In the genomic region with DNA sequence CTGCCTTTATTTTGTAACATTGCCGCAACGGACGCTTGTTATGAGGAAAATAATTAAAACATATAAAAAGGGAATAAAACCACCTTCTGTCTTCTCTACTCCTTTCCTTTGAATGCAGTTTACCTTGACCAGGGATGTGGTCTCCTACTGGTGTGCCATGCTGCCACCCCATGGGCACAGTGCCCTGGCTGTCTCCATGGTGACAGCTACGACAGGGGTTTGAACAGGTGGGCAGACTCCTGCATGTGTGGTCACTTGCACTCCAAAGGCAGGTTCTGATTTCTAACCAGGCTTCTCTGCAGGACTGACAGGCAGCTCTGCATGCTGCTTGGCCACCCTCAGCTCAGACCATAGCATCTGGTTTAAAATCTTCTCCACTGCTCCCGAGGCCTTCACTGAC, we compare ENCODE assay signal across 21 mouse cellular contexts. TPM values are rescaled to one million over a fixed set of nuclear protein-coding genes. Genes with fewer than 3 reads are reported as not detected.
DNase-seq lines count a peak whose midpoint lies in the region; ATAC-seq and TF ChIP-seq lines count a peak whose summit lies in the region.
"Had no signal": no experiment of that assay in that cellular context is flagged by ENCODE, and none has a peak within 500 bp of the region (broad histone marks: within the 10 kb centered on the region; RNA-seq: fewer than 3 reads in every experiment).

No protein-coding gene starts in this region.

- H3K27me3 ChIP-seq in myocyte (ENCODE audit: control insufficient read depth, insufficient read depth, insufficient read length), result no peaks in the 10 kb centered on the region
- no peaks in the 10 kb centered on the region for H3K27me3 ChIP-seq in kidney, embryonic 15.5 days
- H3K27me3 ChIP-seq: embryonic facial prominence, embryonic 13.5 days; embryonic facial prominence, embryonic 15.5 days; forebrain, embryonic 12.5 days had no signal

- intact Hi-C loops in left cerebral cortex, adult 2 months (cut with DNase I), result loop anchor here (2.0 kb wide), 1 partner anchor 13 kb away; no protein-coding TSS in a partner anchor

- H3K36me3 ChIP-seq in myocyte (ENCODE audit: control insufficient read depth, insufficient read depth), result no peaks in the 10 kb centered on the region
- no peaks in the 10 kb centered on the region for H3K36me3 ChIP-seq in kidney, embryonic 15.5 days
- H3K36me3 ChIP-seq: embryonic facial prominence, embryonic 13.5 days; embryonic facial prominence, embryonic 15.5 days; forebrain, embryonic 10.5 days; forebrain, embryonic 12.5 days had no signal

- no peak for TF ChIP-seq POLR2A in myocyte (IDR thresholded peaks at IDR 0.05; ENCODE audit: insufficient read length, low read depth)

- peak; percentile 56 to 64 for DNase-seq in cerebellum, postnatal 14 days
- no peak for DNase-seq in cerebellum, adult 8-10 months
- no peak for DNase-seq in left cerebral cortex, adult 2 months (ENCODE audit: extremely low spot score in 1 of 2, low spot score in 2 of 2)
- no peak for DNase-seq in left cerebral cortex, adult 8-10 months (ENCODE audit: low spot score in 2 of 2)
- DNase-seq: adrenal gland, postnatal 10 days; adrenal gland, postnatal 25 days; cerebellum, adult 11 months; cerebellum, adult 18-20 months; cerebellum, adult 9-10 months; embryo, embryonic 11 days had no signal

- peak overlapping the region; percentile 80 for H3K27ac ChIP-seq in left cerebral cortex, adult 2 months
- H3K27ac ChIP-seq in kidney, embryonic 15.5 days, result no peak overlapping the region
- H3K27ac ChIP-seq: embryonic facial prominence, embryonic 13.5 days; embryonic facial prominence, embryonic 15.5 days; forebrain, embryonic 10.5 days; forebrain, embryonic 12.5 days had no signal

- no peak overlapping the region for H3K9ac ChIP-seq in kidney, embryonic 15.5 days
- H3K9ac ChIP-seq: embryonic facial prominence, embryonic 13.5 days; embryonic facial prominence, embryonic 15.5 days; forebrain, embryonic 12.5 days had no signal

- no peak overlapping the region for H3ac ChIP-seq in myocyte (ENCODE audit: control insufficient read depth, insufficient read length)

- H3K4me2 ChIP-seq in myocyte (ENCODE audit: low read depth), result peak overlapping the region; percentile 62
- H3K4me2 ChIP-seq in kidney, embryonic 15.5 days, result no peak overlapping the region
- H3K4me2 ChIP-seq: embryonic facial prominence, embryonic 13.5 days; embryonic facial prominence, embryonic 15.5 days; forebrain, embryonic 12.5 days had no signal

- no peaks in the 10 kb centered on the region for H3K4me1 ChIP-seq in kidney, embryonic 15.5 days
- H3K4me1 ChIP-seq: embryonic facial prominence, embryonic 13.5 days; embryonic facial prominence, embryonic 15.5 days; forebrain, embryonic 10.5 days; forebrain, embryonic 12.5 days had no signal

- WGBS in kidney, embryonic 15.5 days, result 91% methylated on average over 5 of the region's 5 CpGs

- ATAC-seq in kidney, embryonic 15.5 days (replicated peaks; ENCODE audit: low FRiP score), result no peak
- ATAC-seq: forebrain, embryonic 14.5 days; forebrain, embryonic 16.5 days had no signal

- no peak overlapping the region for H3K4me3 ChIP-seq in left cerebral cortex, adult 2 months
- no peak overlapping the region for H3K4me3 ChIP-seq in myocyte
- H3K4me3 ChIP-seq in kidney, embryonic 15.5 days (replicated peaks), result no peak overlapping the region
- H3K4me3 ChIP-seq: embryonic facial prominence, embryonic 13.5 days; embryonic facial prominence, embryonic 15.5 days; erythroblast, embryonic 14.5 days; forebrain, embryonic 10.5 days; forebrain, embryonic 12.5 days had no signal

- no peak for TF ChIP-seq CTCF in left cerebral cortex, adult 2 months (IDR thresholded peaks at IDR 0.05)

- H3K79me2 ChIP-seq in myocyte (ENCODE audit: control insufficient read depth, insufficient read depth), result no peaks in the 10 kb centered on the region

- H3K9me3 ChIP-seq in kidney, embryonic 15.5 days (replicated peaks), result no peaks in the 10 kb centered on the region
- H3K9me3 ChIP-seq: embryonic facial prominence, embryonic 13.5 days; embryonic facial prominence, embryonic 15.5 days; forebrain, embryonic 10.5 days; forebrain, embryonic 12.5 days had no signal

TF ChIP-seq in myocyte, 11 proteins besides CTCF, POLR2A, EP300 and RAD21:
- peak in 1 of 3 experiments; percentile 42 for TF ChIP-seq MYOD1 (IDR thresholded peaks at IDR 0.05; ENCODE audit: control insufficient read depth in 1 of 3, insufficient read length in 2 of 3, low read depth in 2 of 3)
- TF ChIP-seq SRF (IDR thresholded peaks at IDR 0.05; ENCODE audit: control insufficient read depth, insufficient read length, low read depth), result no peak

RNA-seq across cellular contexts. Expression of a gene that starts 21.4 kb away (rescaled TPM):
- total RNA-seq in left cerebral cortex, adult 2 months (2021), result 100 to 1,000 TPM; 171 to 187 TPM
- 100 to 1,000 TPM; 190 to 224 (median 202) TPM for total RNA-seq in left cerebral cortex, adult 8-10 months (2022)
- polyA plus RNA-seq in myocyte (2012; fragmentation: generic; extraction: Trizol), result 0.49 TPM
- 0.66 and 0.92 TPM in 2 replicates for polyA plus RNA-seq in kidney, embryonic 15.5 days (2015; fragmentation: Nextera tagmentation; extraction: Ambion mirVana)
- total RNA-seq: common myeloid progenitor, adult 5-6 weeks; MEL had no signal
- polyA plus RNA-seq: erythroblast, embryonic 14.5 days had no signal

Comparison
In these comparisons a context has a peak if more than half of its experiments do, and no peak if none do; other contexts are left out.
1. DNase-seq: peak in cerebellum, postnatal 14 days (2 of 2); none in cerebellum, adult 8-10 months (single experiment), left cerebral cortex, adult 2 months (0 of 2) and left cerebral cortex, adult 8-10 months (0 of 2).